Mouse (Mus musculus) cerebellum, postnatal 4 days (tissue): Measurements from ENCODE around the gene Larp4.
"Not testable (repeated sequence)": the region's sequence is repeated elsewhere in the genome, so short reads cannot be mapped to it uniquely, and the experiment has no call there.

Source experiments
- DNase-seq, 2 experiments: peaks; one replicate each; pipeline ENCODE4 v3.0.0; 2022; ENCODE audit warnings: low spot score in 2 of 2, mixed read lengths in 1 of 2

Gene Larp4

GRCm38 (mm10) chr15:99969765-99970164 is at the start of gene Larp4:
TSS of gene Larp4 (plus strand) at chr15:99970065.
- not testable (repeated sequence) for DNase-seq

GRCm38 (mm10) chr15:99931231-99931630 is 38.6 kb upstream of the Larp4 start:
- DNase-seq, result no peak

- no peak for DNase-seq
Observed at GRCm38 (mm10) chr15:99934501-99934900, 35.4 kb upstream of the Larp4 start.

GRCm38 (mm10) chr15:99936659-99937058 is 33.2 kb upstream of the Larp4 start:
- no peak for DNase-seq

GRCm38 (mm10) chr15:99937841-99938240 is 32.0 kb upstream of the Larp4 start:
- no peak for DNase-seq

GRCm38 (mm10) chr15:99940426-99940825 is 29.4 kb upstream of the Larp4 start:
- no peak for DNase-seq

GRCm38 (mm10) chr15:99940970-99941630 is 28.8 kb upstream of the Larp4 start:
- DNase-seq, result no peak

GRCm38 (mm10) chr15:99955324-99955723 is 14.5 kb upstream of the Larp4 start:
- DNase-seq, result no peak

GRCm38 (mm10) chr15:99965103-99965775 is 4.6 kb upstream of the Larp4 start:
- no peak for DNase-seq

GRCm38 (mm10) chr15:99966961-99967360 is 2.9 kb upstream of the Larp4 start, which contains the start of gene Fam186a:
TSS of gene Fam186a (minus strand) at chr15:99967061.
- DNase-seq, result no peak

- no peak for DNase-seq
Observed at GRCm38 (mm10) chr15:99970606-99971005, 741 bp downstream of the Larp4 start.

GRCm38 (mm10) chr15:99972361-99972988 is 2.6 kb downstream of the Larp4 start:
- peak; percentile 83 to 93 for DNase-seq

GRCm38 (mm10) chr15:99972989-99973911 is 3.4 kb downstream of the Larp4 start:
- DNase-seq, result peak in 1 of 2 experiments; percentile 28

GRCm38 (mm10) chr15:99974476-99975220 is 4.8 kb downstream of the Larp4 start:
- no peak for DNase-seq

GRCm38 (mm10) chr15:99976121-99976520 is 6.3 kb downstream of the Larp4 start:
- not testable (repeated sequence) for DNase-seq

- no peak for DNase-seq
Observed at GRCm38 (mm10) chr15:99979266-99979665, 9.4 kb downstream of the Larp4 start.

- no peak for DNase-seq
Observed at GRCm38 (mm10) chr15:99979715-99980114, 9.8 kb downstream of the Larp4 start.

- no peak for DNase-seq
Observed at GRCm38 (mm10) chr15:99993100-99993499, 23.2 kb downstream of the Larp4 start.

GRCm38 (mm10) chr15:99997114-99997804 is 27.4 kb downstream of the Larp4 start:
- no peak for DNase-seq

- DNase-seq, result no peak
Observed at GRCm38 (mm10) chr15:99999390-99999789, 29.5 kb downstream of the Larp4 start.
